Mouse (Mus musculus) testis, adult 2 months (tissue): ENCODE data around the gene Trp53i13. TPM values are rescaled to one million over a fixed set of nuclear protein-coding genes. Genes with fewer than 3 reads are reported as not detected.
"Not testable (repeated sequence)": the region's sequence is repeated elsewhere in the genome, so short reads cannot be mapped to it uniquely, and the experiment has no call there.

Experiments
- H3K27ac ChIP-seq: fragments of 200-500 bp; 2 replicates; pipeline ENCODE4 v1.5.1; 2012; ENCODE audit warnings: low read depth, low read length; ENCODE audit not compliant: control insufficient read depth, insufficient read depth
- H3K27me3 ChIP-seq: fragments of 200-500 bp; 2 replicates; pipeline ENCODE4 v1.6.1; 2012; ENCODE audit warnings: mild to moderate bottlenecking, low read length, moderate library complexity; ENCODE audit not compliant: control insufficient read depth, insufficient read depth
- H3K36me3 ChIP-seq: fragments of 200-500 bp; 2 replicates; pipeline ENCODE4 v1.6.1; 2012; ENCODE audit warnings: mild to moderate bottlenecking, low read length; ENCODE audit not compliant: control insufficient read depth, insufficient read depth
- H3K4me1 ChIP-seq: fragments of 200-500 bp; 2 replicates; pipeline ENCODE4 v1.6.1; 2012; ENCODE audit warnings: low read length; ENCODE audit not compliant: control insufficient read depth, insufficient read depth
- H3K4me3 ChIP-seq: fragments of 200-500 bp; 2 replicates; pipeline ENCODE4 v1.5.1; 2012; ENCODE audit warnings: low read depth, mild to moderate bottlenecking, low read length, moderate library complexity, mixed read lengths; ENCODE audit not compliant: control insufficient read depth
- CTCF ChIP-seq: fragments of 200-500 bp; IDR thresholded peaks from 2 replicates; pipeline ENCODE4 v1.5.1; 2012; ENCODE audit warnings: low read depth, mild to moderate bottlenecking, inconsistent platforms, low read length, moderate library complexity; ENCODE audit not compliant: control insufficient read depth, insufficient read depth, insufficient replicate concordance
- POLR2A ChIP-seq: fragments of 200-500 bp; IDR thresholded peaks from 2 replicates; pipeline ENCODE4 v1.6.1; 2012; ENCODE audit warnings: low read depth, mild to moderate bottlenecking, inconsistent platforms, low read length, moderate library complexity; ENCODE audit not compliant: control insufficient read depth
- polyA plus RNA-seq: library from polyadenylated mRNA; depleted of rRNA; stranded (reverse); fragments of >200 nt; gene quantifications from 2 replicates; pipeline ENCODE4 v1.2.3, GENCODE M21; 2012; rRNA removed

Trp53i13 gene
- polyA plus RNA-seq = 46.7 and 54.1 TPM in 2 replicates

DNA sequence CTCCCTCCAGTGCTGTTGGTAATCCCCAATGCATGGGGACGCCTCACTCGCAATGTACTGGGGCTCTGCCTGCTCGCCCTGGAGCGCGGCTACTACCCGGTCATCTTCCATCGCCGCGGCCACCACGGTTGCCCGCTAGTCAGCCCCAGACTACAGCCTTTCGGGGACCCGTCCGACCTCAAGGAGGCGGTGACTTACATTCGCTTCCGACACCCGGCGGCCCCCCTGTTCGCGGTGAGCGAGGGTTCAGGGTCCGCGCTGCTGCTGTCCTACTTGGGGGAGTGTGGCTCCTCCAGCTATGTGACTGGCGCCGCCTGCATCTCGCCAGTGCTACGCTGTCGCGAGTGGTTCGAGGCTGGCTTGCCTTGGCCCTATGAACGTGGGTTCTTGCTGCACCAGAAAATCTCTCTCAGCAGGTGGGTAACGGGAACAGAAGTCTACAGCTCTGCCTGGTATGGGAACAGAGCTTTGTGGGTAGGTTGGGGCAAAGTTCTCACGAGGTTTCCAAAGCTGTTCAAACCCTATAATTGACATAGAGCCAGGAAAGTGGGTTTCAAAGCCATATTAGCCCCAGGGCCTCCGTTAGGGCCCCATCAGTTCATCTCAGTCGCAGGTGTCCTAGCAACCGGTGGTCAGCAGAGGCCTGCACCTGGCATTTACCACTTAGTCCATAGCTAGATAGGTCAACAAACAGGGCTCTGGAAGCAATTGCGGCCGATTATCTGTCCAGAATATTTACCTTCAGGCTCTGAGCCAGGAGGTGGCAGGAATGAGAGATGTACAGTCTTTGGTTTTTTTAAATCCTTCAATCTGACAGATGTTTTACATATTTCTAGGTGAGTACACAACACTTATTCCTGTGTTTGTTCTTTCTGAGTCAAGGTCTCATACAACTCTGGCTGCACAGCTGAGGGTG, at the start of gene Trp53i13:
Gene Trp53i13, minus strand, starts transcription at position 344 of the 916 bp plus-strand sequence.
- Histone ChIP-seq H3K36me3 (no peaks in the 10 kb centered on the region), H3K4me1 (peaks cover 35% of the 10 kb centered on the region), H3K4me3 (peak within 1 kb of the TSS; percentile 77), H3K27me3 (no peaks in the 10 kb centered on the region), H3K27ac (no peak within 1 kb of the TSS)
- TF ChIP-seq POLR2A = no peak
- TF ChIP-seq CTCF = no peak

DNA sequence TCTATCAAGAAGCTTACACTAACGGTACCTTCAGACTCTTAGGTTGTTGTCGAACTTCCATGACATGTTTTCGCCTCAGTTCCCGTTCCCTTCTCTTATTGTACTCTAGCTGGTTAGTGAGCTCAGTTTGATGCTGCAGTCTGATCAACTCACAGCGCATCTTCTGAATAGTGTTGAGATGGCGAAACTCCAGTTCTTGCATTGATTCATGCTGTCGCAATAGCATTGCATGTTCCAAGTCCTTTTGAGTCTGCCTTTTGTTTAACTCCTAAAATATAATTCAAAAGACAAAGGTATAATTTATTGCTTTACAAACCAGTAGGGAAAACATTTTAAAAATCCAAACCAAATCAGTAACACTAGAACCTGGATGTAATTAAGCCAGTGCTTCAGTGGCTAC, 29.5 kb upstream of the Trp53i13 start:
- Histone ChIP-seq H3K4me1 (no peaks in the 10 kb centered on the region), H3K27me3 (no peaks in the 10 kb centered on the region), H3K4me3 (no peak overlapping the region), H3K27ac (no peak overlapping the region), H3K36me3 (peaks cover 2% of the 10 kb centered on the region)
- TF ChIP-seq POLR2A = no peak
- TF ChIP-seq CTCF = no peak

DNA sequence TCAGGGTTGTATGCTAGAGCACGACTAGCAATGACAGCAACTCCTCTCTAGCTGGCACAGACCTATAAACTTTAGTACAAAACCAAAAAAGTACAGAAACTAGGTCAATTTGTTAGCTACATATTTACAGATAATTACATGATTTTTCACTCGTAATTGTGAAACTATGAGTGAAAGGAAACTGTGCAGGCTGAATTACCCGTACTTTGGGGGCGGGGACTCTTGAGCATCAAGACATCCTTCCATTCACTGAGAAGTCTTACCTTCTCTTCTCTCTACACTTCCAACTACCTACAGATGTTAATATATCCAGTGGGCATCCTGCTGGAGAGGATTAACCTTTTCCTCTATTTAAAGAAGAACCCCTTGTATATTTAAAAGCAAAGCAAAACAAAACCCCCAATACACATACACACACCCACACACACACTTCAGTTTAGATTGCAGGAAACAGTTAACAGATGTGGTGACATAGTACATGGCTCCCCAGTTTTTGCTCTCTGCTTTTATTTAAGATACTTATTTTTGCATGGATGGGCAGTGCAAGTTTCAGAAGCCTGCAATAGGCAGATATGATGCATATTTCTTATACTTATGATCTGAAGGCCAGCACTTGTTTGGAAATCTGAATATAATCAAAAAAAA, 16.5 kb upstream of the Trp53i13 start:
- Histone ChIP-seq H3K4me3 (no peak overlapping the region), H3K4me1 (no peaks in the 10 kb centered on the region), H3K27me3 (no peaks in the 10 kb centered on the region), H3K27ac (no peak overlapping the region), H3K36me3 (no peaks in the 10 kb centered on the region; the same call in 1 of the 2 replicates)
- no peak for TF ChIP-seq POLR2A

DNA sequence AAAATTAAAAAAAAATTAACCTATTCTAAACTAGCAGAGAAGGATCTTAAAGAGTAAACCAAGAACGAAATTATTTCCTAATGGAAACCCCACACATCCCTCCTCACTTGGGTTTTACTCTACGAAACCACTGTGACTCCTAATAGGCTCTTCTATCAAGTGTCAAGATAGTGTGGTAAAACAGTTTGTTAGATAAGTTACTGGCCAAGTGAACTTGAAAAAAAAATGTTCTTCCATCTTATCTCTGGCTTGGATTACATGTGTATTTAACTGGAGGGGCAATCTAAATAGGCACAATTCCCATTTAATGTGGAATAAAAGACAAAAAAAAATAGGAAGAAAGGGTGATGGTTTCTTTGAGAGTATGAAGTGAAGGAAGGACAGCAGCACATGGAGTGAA, 15.1 kb upstream of the Trp53i13 start:
- Histone ChIP-seq H3K36me3 (no peaks in the 10 kb centered on the region; the same call in 1 of the 2 replicates), H3K27ac (no peak overlapping the region), H3K27me3 (no peaks in the 10 kb centered on the region), H3K4me1 (no peaks in the 10 kb centered on the region), H3K4me3 (no peak overlapping the region)
- TF ChIP-seq CTCF = no peak
- TF ChIP-seq POLR2A = no peak

- Histone ChIP-seq H3K4me1 (no peaks in the 10 kb centered on the region), H3K36me3 (no peaks in the 10 kb centered on the region; the same call in 1 of the 2 replicates), H3K4me3 (no peak overlapping the region), H3K27me3 (no peaks in the 10 kb centered on the region), H3K27ac (no peak overlapping the region)
- TF ChIP-seq POLR2A (no peak), CTCF (no peak)
These were observed 13.9 kb upstream of the Trp53i13 start for GRCm38 (mm10) chr11:77529644-77530043.

DNA sequence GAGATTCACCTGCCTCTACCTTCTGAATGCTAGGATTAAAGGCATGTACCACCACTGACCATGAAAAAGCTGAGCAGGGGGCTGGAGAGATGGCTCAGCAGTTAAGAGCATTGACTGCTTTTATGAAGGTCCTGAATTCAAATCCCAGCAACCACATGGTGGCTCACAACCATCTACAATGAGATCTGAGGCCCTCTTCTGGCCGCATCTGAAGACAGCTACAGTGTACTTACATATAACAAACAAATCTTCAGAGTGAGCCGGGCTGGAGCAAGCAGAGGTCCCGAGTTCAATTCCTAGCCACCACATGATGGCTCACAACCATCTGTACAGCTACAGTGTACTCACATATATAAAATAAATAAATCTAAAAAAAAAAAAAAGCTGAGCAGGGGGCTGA, 12.6 kb upstream of the Trp53i13 start:
- H3K4me3 ChIP-seq, H3K36me3 ChIP-seq, H3K27me3 ChIP-seq, H3K27ac ChIP-seq, H3K4me1 ChIP-seq: not testable (repeated sequence)

- no peaks in the 10 kb centered on the region for H3K4me1 ChIP-seq
- TF ChIP-seq POLR2A = no peak
- TF ChIP-seq CTCF = no peak
- no peak overlapping the region for H3K4me3 ChIP-seq
- no peaks in the 10 kb centered on the region for H3K27me3 ChIP-seq
- H3K27ac ChIP-seq = no peak overlapping the region
- no peaks in the 10 kb centered on the region for H3K36me3 ChIP-seq
These were observed 10.2 kb upstream of the Trp53i13 start for GRCm38 (mm10) chr11:77525804-77526486.
